Mouse (Mus musculus) skeletal muscle tissue, adult 2 months (tissue): Measurements from ENCODE around the gene Csmd2.

ENCODE experiments used
- DNase-seq: peaks from one replicate; pipeline ENCODE4 v3.0.0-alpha.2; 2012; ENCODE audit warnings: low read depth, low spot score

Gene Csmd2

DNA sequence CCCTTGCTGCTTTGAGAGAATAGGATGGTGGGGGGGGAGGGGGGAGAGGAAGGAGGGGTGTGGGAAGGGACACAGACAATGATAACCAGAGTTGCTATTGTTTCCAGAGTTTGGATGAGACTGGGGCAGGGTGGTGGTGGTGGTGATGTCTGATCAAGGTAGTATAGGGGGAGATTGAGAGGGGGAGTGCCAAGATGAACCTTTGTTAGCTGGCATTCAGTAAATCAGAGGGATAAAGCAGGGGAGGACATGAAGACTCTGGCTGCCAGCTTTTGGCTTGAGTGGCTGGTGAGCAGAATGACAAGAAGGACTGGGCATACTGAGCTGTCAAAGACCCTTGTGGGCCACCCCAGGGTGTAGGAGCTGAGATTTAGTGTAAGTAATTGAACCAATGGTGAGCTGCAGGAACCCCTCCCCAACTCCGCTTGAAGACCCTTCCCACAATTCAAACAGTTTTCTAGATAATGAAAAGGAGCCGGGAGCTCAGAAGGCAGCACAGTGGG lies 254.2 kb downstream of the Csmd2 start:
- no peak for DNase-seq

DNA sequence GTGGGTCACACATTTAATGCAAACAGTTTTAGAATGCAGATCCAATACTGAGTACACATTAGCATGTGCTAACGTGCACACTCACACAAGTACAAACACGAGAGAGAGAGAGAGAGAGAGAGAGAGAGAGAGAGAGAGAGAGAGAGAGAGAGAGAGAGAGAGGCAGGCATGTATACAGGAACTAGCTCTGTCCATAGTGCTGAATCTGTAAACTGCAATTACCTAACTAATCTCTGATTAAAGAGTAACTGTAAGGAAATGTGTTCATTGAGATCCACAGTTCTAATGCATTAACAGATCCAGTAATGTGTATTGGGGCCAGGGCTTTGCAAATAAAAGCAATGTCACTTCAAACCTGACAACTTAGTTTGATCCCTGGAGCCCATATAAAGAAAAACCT lies 257.5 kb downstream of the Csmd2 start:
- DNase-seq: no peak

DNA sequence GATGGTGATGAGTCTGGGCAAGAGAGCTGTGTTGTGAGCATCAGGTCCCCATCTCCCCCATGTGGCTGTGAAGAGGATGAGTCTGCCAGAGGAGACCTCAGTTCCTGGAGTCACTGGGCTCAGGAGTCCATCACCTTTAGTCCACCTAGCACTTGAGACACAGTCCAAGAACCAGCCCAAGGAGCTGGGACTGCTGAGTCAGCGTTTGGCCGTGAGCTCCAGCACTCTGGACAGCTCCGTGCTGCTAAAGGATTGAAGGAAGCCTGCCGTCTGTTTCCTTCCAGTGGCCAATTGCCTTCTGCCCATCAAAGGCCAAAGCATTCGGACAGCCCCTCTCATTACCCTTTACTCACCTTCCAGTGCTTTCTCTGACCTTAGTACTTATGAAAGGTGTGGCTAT lies 261.0 kb downstream of the Csmd2 start:
- DNase-seq: no peak

DNA sequence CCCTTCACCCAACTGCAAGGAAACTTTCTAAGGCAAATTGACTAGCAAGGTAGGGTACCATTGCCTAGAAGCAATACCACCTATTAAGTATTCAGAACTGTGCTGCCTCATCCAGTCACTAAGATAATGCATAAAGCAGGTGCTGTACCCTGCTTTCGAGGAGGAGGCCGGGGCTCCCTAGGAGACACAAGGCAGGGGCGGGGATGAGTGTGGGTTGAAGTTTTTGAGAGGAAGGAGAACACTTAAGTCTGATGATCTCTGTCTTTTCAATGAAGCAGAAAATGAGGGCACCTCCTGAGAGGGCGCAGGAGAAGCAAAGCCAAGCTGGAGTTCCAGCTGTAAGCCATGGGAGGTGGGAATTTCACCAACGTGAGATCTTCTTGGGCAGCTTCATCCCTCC lies 271.6 kb downstream of the Csmd2 start:
- no peak for DNase-seq

DNA sequence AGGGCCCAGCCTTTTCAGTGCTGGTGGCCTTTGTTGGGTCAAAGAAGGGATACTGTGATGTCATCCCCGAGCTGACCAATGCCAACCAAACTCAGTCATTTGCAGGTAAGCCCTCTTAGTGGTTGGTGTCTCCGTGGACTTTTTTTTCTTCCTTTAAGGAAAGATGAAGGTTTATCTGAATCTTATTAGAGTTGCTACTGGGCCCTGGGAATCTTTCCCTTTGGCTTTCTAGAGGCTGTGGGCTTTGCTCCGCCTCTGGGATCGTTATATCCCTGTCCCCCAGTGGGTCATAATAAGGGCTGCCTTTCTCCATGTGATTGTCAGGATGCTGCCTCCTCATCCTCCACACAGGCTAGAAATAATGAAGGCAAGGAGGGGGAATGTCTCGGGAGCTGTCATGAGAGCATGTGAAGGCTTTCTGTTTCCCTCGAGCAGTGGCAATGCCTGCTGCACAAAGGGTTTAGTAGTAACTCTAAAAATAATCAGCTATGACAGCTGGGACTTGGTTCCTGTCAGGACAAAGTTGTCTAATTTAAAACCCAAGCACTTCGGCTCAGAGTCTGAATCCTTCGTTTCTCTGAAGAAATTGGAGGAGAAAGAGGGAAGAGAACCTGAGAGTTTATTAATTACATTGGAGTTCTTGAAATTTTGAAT lies 273.4 kb downstream of the Csmd2 start, which contains the start of gene Hmgb4:
Hmgb4 (minus strand) TSS at position 51 of the 654 bp plus-strand sequence.
- no peak for DNase-seq

DNA sequence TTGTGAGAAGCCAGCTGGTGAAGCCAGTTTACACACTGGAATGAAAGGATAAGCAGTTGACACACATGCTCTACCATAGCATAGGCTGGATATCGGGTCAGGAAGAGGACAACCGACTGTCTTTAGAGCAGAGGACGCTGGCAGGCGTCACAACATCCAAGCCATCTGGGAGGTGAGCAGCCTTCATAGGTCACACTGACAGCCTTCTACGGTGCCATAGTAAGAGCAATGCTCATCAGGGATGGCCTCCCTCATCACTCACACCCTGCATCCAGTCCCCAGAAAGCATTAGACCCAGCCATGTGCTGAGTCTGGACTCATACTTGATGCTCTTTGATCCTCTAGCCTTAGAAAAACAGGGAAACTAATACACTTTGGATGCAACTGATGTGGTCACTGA lies 276.8 kb downstream of the Csmd2 start:
- no peak for DNase-seq

DNA sequence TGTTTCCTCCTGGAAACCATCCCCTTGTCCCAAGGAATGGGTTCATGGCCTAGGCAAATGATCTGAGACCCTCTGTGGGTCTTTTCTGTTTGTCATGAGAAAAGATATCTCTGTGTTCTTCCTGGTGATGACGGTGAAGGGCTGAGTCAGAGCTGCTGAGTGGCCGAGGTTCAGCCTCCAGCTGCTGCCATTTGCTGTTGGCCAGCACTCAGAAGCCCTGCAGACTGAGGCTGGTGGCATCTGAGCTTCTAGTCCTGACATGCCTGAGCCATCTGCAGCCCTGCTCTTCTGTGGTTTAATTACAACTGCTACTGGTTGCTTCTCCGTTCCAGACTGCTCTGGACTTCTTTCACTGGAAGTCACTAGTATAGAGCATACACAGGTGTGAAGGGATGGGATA lies 277.7 kb downstream of the Csmd2 start:
- DNase-seq: no peak

DNA sequence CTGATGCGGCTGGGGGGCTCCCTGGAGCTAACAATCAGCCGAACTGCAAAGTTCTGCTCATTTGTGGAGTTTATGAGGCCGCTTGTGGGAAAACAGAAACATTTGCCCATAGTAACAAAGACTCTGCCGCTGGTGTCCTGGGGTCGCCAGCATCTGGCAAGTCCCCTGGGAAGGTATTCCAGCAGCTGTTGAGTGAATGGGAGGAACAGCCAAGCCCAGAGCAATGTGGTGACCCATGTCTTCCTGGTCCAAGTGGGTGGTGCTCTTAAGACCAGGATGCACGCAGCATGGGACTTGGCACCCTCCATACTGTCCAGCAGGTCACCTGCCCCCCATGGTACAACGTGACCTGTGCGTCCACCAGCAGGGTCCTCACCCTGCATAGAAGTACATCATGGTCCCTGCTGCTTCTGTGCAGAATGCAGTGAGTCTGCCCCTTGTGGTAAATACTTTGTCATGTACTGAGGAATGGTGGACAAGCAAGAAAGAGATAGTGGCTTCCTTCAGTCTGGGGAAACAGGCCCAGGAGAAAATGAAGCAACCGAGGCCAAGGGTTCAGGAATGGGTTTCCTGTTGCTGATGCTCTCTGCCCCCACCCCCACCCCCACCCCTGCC lies 281.7 kb downstream of the Csmd2 start:
- no peak for DNase-seq

DNA sequence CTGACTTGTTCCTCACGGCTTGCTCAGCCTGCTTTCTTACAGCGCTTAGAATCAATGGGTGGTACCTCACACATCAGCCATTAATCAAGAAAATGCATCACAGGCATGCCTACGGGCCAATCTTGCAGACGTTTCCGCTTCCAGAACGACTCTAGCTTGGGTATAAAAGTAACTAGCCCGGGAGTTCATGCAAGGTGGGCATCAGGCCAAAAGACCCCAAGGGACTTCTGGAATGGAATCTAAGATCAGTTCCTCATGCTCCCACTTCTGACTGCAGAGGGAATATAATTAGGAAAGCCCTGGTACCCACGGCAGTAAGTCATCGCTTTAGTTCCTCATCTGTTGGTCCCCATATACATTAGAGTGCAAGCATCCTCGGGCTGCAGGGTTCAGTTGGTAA lies 282.5 kb downstream of the Csmd2 start:
- no peak for DNase-seq

DNA sequence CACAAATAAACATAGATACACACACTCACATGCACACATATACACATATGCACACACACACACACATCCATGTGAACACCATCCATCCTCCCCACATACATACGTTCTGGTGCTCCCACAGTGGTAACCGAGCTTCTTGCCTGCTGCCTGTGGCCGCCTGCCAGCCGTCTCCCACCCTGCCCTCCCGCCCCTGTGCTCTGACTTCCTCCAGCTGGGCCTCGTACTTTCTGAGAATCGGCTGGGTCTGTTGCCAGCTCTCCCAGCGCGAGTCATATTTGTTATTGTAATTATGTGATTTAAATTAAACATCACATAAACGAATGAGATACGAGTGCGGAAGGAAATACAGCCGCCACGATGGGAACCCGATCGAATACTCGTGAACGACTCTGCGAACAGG lies 283.3 kb downstream of the Csmd2 start:
- no peak for DNase-seq

DNA sequence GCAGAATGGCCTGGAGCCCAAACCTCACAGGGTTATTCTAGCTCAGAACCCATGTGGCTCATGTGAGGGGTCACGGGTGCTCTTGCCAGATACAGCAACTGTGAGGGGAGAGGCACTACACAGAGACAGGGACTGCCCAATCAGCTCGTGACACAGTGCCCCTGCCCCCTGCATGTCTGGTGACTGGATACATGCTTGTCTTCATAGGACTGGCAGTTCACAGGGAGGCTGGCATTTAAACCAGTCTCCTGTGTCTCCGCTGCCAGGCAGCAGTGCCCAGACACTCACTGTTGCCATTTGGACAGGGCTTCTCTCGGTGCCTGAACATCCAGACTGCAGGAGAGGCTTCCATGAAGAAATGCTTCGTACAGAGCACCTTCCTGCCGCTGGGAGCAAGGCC lies 284.8 kb downstream of the Csmd2 start:
- DNase-seq: peak; percentile 36

DNA sequence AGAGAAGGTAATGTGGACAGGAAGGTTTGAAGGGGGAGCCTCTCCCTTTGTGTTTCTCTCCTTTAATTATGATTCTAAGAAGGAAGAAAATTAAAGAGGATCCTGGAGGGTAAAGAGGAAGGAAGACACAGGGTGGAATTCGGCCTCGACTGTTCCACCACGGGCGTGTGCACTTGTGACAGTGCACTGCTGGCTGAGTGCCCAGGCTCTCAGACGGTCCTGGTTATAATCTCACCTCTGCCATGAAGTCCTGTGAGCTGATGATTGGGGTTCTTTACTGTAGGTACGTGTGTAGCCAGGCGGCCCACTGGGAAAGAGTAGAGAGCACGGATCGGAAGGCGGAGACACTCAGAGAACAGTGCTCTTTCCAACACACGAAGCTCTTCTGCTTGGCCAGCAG lies 285.5 kb downstream of the Csmd2 start:
- no peak for DNase-seq

DNA sequence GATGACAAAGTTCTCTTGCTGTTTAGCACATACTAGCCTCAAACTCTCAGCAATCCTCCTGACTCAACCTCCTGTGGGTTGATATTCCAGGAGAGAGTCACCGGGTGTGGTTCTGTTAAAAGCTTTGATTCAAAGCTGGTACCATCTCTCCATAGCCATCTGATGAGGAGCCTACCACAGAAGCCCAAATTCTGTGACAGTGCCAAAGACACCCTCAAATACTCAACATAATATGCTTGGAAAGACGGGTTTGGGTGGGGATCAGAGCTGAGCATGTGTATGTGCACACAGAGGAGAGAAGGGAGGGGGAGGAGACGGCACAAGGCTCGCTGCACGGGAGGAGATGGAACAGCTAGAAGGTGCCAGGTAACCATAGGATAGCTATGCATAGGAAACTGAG lies 287.5 kb downstream of the Csmd2 start:
- no peak for DNase-seq

DNA sequence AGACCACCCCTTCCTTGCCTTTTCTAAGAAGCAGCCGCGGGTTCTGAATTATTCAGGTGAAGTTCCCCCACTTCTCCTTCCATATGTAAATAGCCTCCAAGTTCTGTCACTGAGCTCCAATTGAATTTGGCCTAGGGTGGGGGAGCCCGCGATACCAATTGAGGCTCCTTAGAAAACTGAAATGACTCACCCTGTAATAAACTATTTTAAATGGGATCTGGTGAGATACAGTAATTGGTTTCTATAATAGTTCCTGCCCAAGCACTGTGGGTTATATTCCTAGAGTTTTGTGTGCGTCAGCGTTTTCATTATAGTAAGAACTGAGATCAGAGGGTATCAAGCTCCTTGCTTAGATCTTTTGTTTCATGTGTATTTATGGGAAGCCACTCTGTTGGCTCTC lies 287.9 kb downstream of the Csmd2 start:
- no peak for DNase-seq

DNA sequence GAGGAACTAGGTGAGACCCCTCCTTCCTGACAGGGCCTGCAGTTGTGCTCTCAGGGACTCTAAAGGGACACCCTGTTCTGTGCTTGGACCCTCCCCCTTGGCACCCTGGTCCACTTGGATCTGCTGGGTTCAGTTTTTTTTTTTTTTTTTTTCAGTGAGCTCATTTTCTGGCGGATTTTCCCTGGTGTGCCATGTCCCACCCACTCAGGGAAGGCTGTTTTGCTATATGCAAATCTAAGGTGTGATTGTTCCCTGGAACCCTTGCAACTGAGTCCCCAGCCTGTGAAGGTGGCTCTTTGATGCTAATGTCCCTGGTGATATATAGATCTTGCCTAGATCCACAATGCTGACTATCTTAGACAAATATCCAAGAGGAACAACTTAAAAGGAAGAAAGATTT lies 297.4 kb downstream of the Csmd2 start:
- DNase-seq: no peak

DNA sequence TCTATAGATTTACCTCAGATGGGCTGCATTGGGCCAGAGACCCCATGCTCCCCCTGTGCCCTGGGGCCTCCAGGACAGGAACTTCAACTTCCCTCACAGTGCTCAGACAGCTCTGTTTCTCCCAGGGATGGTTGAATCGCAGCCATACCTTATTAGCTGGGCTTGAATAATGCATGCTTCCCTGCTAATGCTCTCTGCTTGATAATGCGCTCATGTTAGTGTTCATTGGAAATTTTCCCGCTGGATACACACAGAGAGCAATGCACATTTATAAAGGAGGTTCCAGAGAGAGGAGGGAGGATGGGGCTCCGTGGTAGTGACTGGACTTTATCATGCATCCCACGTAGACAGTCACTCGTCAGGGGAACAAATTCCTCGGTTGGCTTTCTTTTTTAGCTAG lies 300.4 kb downstream of the Csmd2 start:
- DNase-seq: no peak

DNA sequence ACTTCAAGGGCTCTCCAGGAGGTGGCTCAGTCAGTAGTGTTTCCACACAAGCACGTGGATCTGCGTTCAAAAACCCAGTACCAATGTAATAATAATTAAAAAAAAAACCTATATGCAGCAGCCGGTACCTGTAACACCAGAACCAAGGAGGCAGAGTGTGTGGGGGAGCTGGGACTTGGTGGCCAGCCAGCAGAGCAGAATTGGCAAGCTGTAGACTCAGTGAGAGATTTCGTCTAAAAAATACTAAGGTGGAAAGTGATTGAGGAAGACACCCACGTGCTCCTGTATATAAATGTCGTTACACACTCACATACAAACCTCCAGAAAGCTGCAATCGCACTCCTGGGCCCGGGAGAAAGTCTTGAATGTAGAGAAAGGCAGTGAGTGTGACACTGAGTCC lies 316.4 kb downstream of the Csmd2 start:
- no peak for DNase-seq

DNA sequence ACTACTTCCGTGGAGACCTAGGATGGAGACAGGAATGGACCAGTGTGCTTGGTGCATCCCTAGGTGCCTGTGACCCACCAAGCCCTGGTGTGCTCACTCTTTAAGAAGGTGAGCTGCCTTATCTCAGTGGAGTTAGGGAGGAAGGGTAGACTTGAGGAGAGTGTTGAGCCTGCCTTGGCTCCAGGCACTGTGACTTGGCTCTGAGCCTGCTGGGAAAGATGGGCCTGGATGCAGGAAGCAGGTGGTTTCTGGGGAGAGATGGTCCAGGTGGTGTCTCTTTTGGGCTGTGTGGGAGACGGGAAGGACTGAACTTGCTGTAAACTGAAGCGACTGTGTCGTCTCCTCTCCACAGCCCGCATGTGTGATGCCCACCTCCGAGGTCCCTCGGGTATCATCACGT lies 318.4 kb downstream of the Csmd2 start:
- DNase-seq: no peak

DNA sequence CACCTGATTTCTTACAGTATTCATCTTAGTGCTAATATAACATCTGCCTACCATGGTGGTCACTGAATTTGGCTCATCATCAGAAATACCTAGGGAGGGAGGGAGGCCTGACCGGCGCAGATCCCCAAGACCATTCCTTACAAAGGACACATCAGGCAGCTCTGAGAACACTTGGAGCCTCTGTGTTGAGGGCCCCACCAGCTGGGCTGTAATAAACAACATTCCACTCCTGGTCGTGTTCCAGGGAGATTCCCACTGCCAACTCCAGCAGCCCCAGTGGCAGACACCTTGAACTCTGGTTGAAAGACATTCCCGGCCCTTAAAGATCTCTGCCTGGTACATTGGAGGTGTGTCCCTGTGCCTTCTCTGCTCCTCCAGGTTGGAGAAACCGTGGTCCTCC lies 327.7 kb downstream of the Csmd2 start:
- no peak for DNase-seq

DNA sequence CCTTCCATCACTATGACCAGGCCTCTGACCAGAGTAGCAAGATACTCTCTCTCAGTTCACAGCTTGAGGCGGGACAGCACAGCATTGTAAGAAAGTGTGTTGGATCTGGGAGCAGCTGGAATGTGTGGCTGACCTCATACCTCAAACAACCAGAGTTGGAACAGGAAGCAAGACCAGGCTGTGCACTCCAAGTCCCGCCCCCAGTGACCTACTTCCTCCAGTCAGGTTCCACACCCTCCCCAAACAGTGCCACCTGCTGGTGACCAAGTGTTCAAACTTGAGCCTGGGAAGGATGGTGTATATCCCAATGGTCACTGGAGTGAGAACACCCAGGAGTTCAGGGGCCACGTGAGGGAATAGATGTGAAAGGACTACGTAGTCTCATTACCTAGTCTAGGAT lies 330.3 kb downstream of the Csmd2 start:
- no peak for DNase-seq

DNA sequence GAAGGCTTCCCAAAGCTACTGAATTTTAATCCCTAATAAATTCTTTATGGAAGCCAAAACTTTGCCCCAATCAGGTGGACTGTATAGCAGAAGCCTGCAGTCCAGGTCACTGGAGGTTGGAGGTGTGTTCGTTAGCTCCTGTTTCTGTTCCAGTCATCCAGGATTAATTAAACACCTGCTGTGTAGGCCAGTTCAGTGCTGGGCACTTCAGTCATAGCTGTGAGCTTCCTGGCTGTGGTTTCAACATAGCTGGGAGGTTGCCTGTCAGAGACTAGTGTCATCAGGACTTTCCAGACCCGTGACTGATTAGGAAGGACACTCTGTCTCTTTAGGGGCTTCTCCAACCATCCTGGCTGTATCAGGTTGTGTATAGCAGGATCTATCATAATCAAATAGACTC lies 337.9 kb downstream of the Csmd2 start:
- no peak for DNase-seq

DNA sequence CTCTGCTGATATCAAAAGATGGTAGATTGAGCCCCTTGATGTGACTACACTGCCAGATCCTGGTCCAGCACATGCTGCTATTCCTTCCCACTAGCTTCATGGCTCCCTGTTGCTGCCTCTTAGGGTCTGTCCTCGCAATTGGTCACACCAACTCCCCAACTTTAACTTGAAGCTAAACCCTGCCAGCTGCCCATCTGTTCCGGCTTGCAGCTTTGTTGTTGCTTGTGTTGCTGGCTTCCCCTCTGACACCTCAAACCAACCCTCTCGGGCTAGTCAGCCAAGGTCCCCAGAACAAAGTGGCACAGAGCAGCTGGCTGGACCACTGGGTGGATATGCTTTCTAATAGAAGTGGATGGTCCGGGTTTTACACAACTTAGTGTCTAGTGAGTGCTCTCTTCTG lies 339.1 kb downstream of the Csmd2 start:
- DNase-seq: no peak

DNA sequence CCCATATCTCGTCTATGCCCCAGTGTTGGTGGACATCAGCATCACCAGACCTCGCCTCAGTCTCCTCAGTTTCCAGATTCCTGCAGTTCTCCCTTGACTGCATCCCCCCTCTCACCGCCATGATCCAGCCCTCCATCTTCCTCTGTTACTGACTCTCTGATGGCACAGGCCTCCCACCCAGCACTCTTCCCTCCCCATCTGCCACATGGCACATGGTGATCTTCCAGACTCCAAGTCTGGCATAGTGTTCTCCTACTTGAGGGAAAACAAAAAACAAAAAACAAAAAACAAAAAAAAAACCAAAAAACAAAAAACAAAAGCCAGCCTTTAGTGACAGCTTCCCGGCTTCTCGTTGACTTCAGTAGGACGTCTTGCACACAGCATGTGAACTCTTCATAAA lies 339.8 kb downstream of the Csmd2 start:
- DNase-seq: no peak

DNA sequence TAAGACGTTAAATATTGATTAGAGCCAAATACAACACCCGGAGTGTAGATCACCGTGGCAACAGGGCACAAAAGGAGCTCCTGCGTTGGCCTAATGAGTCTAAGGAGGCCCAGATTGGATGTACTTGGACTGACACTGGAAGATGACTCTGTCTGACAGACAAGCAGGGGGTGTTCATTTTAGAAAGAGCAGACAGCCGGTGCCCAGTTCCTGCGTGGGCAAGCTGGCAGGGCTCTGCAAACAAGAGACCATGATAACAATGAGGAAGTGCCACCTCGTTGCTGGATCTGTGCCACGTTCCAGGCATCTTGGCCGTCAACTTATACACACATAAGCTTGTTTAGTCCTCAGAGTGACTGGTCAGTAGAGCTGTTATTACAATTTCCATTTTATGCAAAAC lies 342.9 kb downstream of the Csmd2 start:
- no peak for DNase-seq
